Mouse (Mus musculus) 416B (cell line): Measurements from ENCODE around the gene Slc31a2.
A peak's percentile ranks its signal among the peaks of the same experiment; 100 is the strongest.

Experiments used
- DNase-seq: peaks from one replicate; pipeline ENCODE4 v3.0.0; 2011; ENCODE audit warnings: low read depth

The Slc31a2 gene

GRCm38 (mm10) chr4:62318294-62318693, 55.9 kb downstream of the Slc31a2 start:
- DNase-seq = peak; percentile 24

- peak; percentile 63 for DNase-seq
Observed at GRCm38 (mm10) chr4:62322684-62323083, 60.3 kb downstream of the Slc31a2 start.

DNA sequence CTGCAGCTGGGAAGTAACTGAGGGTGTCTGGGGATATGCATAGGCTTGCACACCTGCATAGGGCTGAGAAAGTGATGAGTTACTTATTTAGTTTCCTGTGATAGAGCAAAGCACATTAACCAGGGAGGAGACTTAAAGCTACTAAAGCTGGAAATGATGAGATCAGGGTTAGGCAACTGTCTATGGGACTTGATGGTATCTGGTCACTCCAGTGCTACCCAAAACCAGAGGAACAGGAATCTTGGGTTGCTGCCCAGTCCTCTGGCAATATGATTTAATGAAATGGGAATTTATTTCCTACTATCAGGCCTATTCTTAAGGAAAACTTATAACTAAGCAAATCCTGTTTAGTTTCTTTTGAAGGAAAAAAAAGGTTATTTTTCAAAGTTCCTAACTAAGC, 63.7 kb downstream of the Slc31a2 start:
- no peak for DNase-seq

DNA sequence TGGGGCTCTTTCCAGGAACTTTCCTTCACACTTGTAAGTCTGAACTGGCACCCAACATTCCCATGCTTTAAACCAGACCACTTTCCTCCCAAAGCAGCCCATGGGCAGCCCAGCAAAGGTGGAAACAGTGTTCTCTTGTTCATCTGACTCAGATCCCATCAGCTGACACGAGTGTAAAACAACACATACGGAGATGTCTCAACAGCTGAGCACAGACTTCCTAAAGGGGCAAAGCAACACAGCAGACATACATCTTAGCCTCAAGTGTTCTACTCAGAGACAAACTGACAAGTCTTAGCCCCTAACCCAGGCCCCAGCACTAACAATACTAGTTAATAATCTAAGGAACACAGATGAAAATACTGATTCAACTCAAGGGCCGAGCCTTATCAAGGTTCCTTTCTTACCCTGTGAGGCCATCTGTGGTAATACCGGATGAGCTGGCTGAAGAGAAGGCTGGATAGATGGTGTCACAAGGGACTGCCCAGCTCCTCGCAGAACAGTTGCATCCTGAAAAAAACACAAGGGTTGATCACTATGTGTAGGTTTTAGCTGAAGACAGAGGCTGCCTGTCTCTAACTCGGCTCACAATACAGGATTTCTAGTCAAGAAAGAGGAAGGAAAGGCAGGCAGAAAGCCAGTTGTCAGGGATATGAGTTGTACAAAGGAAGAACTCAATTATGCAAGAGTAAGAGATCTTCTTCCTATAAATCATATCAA, 66.7 kb downstream of the Slc31a2 start:
- peak; percentile 70 for DNase-seq

- DNase-seq = peak; percentile 71
Observed at GRCm38 (mm10) chr4:62331977-62332376, 69.6 kb downstream of the Slc31a2 start.

DNA sequence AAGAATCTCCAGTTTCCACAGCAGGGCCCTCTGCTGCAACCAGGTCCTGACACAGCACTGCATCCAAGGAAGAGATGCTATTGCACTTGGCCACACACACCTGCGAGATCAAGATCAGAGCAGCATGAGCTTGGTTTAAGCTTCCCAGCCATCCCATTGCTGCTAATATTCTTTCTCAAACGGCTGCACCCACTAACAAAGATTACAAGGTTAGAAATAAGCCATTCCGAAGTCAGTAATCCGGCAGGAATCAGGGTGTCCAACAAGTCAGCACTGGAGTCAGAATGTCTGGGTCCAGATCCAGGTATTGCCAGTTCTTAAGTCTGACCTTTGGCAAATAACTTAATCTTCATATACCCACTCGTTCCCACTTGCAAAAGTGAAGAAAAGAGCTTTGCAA, 76.2 kb downstream of the Slc31a2 start:
- no peak for DNase-seq

DNA sequence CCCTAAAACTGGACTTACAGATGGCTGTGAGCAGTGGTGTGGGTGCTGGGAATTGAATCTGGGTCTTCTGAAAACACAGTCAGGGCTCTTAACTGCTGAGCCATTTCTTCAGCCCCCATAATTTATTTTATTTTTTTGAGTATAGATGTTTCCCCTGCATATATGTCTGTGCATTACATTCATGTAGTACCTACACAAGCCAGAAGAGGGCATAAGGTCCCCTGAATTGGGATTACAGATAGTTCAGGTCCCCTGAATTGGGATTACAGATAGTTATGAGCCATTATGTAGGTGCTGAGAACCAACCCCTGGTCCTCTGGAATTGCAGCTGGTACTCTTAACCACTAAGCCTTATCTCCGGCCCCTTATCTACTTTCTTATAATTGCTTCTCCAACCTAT, 81.6 kb downstream of the Slc31a2 start:
- peak; percentile 52 for DNase-seq

DNA sequence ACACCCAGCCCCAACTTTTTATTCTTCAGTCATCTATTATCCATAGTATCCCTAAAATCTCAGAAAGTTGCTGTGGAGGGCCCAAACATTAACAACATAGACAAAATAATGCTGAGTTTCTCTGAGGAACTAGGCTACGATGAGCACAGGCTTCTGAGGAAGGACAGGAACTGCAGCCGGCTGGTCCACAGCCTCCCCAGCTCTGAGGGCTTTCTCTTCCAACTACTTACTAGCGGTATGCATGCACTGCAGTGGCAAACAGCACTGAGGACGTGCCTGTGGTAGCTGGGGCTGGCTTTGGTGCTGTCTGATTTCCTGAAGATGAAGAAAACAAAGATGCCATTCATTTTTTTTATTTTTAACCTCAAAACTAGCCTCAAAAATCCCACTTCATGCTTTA, 83.5 kb downstream of the Slc31a2 start:
- DNase-seq = no peak

- no peak for DNase-seq
Observed at GRCm38 (mm10) chr4:62347605-62348328, 85.4 kb downstream of the Slc31a2 start.
